Mouse (Mus musculus) lung, postnatal 14 days (tissue): ENCODE data around the gene Ldhd.

Source experiments
- DNase-seq: peaks from one replicate; pipeline ENCODE4 v3.0.0; 2021

The Ldhd gene

DNA sequence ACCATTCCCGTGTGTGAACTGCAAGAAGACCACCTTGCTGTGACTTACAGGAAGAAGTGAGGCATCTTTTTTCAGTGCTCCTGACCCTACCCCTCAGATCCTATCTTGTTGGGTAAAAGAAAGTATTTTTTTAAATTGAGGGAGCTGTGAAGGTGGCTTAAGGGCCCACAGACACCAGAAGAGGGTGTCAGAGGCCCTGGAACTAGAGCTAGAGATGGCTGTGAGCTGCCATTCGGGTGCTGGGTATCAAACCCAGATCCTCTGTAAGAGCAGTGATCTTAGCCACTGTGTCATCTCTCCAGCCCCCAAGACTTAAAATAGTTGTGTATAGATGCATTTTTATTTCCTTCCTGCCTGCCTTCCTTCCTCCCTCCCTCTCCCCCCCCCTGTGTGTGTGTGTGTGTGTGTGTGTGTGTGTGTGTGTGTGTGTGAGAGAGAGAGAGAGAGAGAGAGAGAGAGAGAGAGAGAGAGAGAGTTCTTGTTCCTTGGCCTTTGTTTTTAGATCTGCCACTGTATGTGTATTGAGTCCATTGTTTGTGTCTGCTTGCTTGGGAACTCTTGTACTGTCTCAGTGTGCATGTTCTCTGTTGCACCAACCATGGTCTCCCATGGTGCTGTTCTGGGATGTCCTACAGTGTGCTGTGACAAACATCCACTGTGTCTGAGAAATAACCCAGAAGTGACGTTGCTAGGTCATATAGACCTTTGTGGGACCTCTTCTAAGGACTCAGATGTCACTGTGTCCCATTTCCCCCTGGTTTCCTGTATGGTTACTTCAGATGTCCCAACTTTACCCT, 35.9 kb downstream of the Ldhd start:
- no peak for DNase-seq

- DNase-seq = no peak
Observed at GRCm38 (mm10) chr8:111592390-111592910, 37.7 kb downstream of the Ldhd start.

DNA sequence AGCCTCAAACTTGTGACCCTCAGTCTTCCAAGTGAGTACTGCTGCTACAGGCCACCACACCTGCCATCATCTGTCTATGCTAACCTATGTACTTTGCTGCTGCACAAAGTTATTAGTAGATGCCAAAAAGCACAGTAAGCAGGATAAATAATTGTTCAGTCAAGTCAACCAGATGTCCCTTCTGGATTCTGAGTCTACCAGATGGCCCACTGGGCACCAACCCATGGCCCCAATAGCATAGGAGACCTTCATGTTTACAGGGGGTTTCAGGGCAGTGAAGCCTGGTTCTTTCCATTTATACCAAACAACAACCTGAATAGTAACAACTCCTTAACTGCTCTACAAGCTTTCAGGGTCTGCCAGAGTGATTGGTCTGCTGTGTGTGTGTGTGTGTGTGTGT, 39.0 kb downstream of the Ldhd start:
- DNase-seq = no peak

GRCm38 (mm10) chr8:111590214-111590613, 40.0 kb downstream of the Ldhd start:
- DNase-seq = no peak

GRCm38 (mm10) chr8:111588336-111588735, 41.8 kb downstream of the Ldhd start:
- DNase-seq = no peak

DNA sequence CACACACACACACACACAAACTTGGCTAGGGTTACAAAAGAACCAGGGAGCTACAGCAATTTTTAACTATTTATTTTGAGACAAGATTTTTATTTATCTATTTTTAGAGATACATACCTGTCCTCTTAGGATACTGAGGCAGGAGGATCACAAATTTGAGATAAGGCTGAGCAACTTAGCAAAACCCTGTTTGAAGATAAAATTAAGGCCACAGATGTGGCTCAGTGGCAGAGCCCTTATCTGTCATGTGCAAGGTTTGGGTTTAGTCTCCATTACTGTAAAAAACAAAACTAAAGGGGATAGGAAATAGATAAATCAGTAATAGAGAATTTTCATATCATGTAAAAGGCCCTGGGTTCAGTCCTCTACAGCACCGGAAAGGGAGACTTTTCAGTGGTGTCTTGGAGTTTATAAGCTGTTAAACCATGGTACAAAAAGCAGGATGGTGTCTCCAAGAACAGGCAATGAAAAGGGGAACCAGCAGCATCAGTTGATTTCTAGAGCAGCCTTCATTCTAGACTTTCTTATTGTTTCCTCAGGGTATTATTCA, 42.6 kb downstream of the Ldhd start:
- DNase-seq = no peak

DNA sequence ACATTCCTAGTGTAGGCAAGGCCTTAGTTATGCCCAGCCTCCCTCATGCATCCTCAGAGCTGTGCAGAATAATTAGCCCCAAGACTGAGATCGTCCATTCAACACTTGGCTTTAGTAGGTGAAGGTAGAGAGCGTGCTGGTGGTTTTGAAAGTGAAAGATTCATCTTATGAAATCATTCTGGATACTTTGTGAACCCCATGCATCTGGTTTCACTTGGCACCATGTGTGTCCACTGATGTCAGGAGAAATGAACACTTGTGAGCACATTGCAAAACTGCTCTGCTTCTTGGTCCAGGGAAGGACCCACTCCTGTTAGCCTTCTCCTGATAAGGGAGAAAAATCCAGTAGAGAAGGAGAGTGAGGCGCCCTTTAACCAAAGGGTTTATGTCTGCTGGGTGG, 45.2 kb downstream of the Ldhd start:
- DNase-seq = no peak

DNA sequence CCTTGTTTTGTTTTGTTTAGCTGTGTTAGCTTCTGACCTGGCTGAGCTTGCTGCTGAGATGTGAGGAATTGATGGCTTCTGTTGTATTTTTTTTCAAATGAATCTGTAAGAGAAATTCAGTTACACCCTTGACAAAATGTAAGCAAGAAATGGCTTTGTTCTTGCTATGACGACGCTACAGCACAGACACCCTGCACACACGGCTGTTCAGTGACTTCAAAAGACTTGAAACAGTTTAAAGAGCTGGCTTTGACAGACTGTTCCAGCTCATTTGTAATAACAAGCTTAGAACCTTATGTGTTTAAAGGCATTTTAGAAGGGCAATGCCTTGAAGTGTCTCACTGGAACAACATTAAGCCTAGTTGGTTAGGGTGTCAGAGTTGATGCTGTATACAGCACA, 47.8 kb downstream of the Ldhd start:
- DNase-seq = no peak

GRCm38 (mm10) chr8:111580306-111580705, 49.9 kb downstream of the Ldhd start:
- DNase-seq = no peak

DNA sequence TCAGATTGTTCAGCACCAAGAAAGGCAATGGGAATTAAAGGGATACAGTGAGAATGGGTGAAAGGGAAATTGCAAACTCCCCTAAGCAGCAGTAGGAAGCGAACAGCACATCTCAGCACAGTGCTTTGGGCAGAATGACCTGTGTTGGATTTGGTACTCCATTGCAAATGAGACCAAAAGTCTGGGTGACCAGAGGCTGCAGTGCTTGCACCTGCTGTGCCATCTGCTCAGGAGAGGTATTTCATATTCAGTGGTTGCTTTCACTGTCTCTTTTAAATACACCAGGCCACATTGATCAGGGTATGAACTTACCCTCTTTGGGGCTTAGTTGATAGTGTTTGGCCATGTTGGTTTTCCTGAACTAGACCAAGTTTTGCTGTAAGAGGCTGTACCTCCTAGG, 50.9 kb downstream of the Ldhd start:
- no peak for DNase-seq

- no peak for DNase-seq
Observed at GRCm38 (mm10) chr8:111577880-111578533, 52.2 kb downstream of the Ldhd start.

- no peak for DNase-seq
Observed at GRCm38 (mm10) chr8:111576501-111576900, 53.7 kb downstream of the Ldhd start.

GRCm38 (mm10) chr8:111575492-111575891, 54.7 kb downstream of the Ldhd start:
- DNase-seq = no peak

DNA sequence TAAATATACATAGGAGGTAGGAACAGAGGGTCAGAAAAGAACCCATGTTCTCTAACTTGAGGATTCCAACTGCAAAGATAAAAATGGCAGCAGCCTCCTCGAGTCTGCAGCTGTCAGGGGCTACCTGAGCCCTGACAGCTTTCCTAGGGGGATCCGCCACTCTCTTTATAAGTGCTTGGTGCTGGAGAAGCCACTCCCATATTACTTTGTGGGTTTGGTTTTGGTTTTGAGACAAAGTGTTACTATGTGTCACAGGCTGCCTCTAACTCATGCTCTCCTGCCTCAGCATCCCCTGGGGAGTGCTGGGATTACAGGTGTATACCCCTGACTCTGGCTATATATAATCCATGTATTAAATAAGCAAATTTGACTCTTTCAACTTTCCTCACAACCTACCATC, 56.2 kb downstream of the Ldhd start:
- no peak for DNase-seq
